Mouse (Mus musculus): ENCODE data around the gene Eps8.
A peak's percentile ranks its signal among the peaks of the same experiment; 100 is the strongest.

Eps8 gene

DNA sequence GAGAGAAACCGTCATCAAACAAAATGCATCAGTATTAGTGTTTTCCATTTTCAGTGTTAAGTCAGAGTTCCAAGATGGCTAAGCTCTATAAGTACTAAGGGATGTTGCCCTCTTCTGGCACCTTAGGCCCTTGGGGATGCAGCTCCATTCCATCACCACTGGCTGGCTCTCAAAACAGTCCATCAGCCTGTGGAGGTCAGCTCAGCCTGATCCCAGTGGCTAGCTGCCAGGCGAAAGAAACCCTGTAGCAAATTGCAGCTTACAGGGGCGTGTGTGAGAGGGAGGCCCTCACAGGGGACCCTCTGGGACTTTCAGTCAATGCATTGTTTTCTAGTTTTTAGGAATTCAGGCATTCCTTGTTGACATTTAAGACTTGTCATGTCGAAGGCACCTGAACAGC, 40.8 kb downstream of the Eps8 start:
- no peak for DNase-seq (ENCODE audit: low spot score in 2 of 2)

DNA sequence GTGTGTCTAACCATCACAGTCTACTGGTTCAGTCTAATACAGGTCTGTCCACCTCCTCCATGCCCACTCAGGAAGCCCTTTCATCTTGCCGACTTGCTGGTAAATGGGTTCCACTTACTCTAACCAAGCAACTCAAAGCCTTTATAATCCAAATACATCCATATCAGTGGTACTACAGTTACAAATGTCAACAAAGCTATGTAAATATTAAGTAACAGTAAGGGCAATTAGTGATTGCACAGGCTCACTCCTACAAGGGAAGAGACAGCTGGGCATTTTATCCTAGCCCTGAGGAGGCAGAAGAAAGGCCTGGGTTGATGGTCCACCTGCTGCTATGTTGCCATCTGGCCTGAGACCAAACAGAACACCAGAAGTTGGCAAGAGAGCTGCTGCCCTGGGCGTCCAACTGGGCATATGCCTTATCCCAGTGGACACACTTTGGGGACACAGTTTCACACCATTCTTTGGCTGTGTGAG, 42.6 kb downstream of the Eps8 start:
- DNase-seq (ENCODE audit: low spot score in 2 of 2) = no peak

DNA sequence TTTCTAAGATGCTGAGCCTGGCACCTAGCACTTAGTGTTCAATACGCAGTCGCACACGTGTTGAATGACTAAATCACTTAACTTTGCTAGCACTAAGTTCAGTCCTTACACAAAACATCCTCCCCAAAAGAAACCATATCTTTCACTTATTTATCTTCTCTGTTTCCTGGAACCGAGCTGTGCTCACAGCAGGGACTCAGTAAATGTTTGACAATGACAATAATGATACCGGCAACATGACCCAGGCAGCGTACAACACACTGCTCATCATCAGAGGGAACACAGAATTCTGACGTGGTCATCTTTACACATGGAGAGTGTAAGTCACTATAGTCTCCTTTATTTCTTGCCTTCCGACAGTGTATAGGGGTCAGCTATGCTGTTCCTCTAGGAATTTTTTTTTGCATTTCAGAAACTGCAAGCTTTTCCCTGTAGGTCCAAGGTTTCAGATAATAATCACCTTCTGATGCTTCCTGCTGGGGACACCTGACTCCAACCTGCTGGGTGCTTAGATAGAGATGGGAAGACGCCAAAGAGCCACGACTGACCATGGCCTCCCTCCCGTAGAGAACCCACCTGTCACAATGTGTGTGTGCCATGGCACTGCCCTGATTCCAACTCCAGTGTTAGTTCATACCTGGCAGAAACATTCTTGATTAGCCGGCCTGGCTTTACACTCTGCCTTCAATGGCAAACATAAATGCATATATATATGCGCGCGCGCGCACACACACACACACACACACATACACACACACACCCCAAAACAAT, 46.3 kb downstream of the Eps8 start:
- no peak for DNase-seq (ENCODE audit: low spot score in 2 of 2)

DNA sequence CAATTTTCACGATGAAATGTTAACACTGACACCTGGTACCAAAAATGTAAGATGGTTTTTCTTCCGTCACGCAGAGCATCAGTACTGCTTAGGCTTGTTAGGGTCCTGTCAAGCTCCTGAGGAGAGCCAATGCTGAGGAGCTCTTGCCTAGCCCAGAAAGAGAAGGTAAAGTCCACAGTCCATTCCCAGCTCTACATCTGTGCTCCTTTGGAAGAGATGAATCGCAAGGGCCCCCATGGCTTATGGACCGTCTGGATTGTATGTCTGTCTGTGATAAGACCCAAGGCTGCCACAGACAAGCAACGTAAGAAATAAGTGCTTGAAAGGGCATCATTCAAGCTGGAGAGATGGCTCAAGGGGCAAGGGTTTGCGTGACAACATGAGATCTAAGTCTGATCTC, 48.1 kb downstream of the Eps8 start:
- DNase-seq (ENCODE audit: low spot score in 2 of 2) = no peak

DNA sequence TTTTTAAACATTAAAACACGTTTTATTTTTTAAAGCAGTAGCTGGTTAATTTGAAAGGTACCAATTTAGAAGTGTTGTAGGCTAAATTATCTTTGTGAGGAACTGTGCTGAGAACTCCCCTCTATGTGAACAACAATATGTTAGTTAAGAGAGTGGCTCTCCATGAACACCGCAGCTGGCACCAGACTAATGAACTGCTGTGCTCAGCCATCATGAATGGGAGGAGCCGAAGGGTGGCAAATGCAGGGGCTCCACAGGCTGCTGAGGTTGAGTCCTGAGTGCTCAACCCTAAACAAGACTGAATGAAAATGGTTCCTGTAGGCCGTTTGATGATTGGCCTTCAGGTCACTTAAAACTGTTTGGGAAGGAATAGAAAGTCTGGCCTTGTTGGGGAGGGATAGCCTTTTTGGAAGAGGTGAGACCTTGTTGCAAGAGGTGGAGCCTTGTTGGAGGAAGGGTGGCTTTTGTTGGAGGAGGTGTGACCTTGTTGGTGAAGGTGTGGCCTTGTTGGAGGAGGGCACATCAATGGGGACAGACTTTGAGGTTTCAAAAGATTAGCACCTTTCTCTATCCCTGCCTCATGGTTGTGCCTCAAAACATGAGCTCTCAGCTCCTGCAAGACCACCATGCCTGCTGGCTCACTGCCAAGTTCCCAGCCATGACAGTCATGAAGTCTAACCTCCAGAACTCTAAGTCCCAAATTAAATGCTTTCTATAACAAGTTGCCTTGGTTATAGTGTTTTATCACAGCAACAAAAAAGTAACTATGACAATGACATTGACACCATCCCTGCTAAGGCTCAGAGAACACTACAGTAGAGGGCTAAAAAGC, 50.0 kb downstream of the Eps8 start:
- no peak for DNase-seq (ENCODE audit: low spot score in 2 of 2)

DNA sequence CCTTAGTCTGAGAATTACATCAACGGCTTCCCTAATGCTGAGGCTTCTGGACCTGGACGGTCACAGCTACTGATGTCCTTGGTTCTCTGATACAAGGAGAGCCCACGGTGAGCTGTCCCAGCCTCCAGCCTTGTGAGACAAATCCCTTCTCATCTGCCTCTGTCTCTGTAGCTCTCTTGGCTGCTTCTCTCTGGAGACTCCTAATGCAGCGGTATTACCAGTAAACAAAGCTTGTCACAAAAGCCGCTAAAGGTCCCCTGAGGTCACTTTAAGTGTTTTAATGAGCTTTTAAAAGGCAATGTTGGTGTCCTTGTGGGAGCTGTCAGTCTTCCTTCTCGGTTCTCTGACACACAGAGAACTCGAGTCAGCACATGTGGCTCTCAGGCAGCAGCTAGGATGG, 56.4 kb downstream of the Eps8 start:
- DNase-seq (ENCODE audit: low spot score in 2 of 2) = no peak

DNA sequence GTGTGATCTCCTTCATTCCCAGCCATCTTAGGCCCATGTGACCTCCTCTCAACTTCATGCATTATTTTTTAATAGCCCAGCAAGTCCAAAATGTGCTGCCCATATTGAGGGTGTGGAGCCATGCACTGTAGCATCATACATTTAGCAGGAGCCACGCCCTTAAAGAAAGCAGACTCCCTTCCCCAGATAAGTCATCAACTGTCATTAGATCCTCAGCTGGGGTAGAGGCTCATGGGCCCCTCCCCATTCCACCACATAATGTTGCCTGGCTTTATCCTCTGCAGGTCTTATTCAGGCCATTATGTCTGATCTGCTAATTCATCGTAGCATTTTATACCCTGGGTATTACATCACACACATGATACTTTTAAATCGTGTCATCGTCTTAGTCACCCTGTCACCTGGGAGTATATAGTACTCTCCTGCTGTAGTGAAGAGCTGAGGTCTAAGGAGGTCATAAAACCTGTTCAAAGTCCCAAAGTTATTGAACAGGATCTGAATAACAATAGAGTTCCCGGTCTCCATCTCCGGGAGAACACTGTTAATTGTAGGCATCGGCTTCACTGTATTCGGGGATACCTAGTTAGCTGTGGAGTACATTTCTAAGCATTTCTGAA, 57.1 kb downstream of the Eps8 start:
- no peak for DNase-seq (ENCODE audit: low spot score in 2 of 2)

DNA sequence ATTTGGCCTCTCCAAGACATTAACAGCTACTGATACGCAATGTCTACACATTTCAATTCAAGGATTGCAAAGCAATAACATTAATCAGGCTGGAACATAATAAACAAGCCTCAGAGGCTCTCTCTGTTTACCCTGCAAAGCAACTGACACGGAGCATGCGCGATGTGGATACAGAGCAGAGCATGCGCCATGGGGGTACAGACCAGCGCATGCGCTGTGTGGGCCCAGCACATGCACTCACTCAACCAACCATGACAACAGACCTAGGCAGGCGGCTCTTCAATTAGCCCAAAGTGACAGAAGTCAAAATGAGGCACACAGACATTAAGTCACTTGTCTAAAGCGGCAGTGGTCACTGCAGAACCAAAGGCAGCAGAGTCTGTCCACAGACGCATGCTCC, 62.1 kb downstream of the Eps8 start:
- no peak for DNase-seq (ENCODE audit: low spot score in 2 of 2)

DNA sequence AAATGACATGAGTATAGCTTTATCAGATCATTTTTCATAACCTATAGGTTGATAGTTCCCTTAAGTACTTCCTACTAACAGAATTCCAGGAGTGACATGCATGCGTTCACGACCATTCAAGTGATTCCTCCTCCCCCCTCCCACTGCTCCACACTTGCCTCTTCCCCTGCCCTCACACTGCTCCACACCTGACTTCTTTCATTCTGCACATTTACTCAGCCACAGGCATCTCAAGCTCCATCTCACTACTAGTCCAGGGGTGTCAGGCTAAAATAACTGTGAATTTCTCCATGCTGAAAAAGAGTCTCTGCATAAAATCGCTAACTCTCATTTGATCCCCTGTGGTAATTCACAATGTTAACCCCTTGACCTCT, 65.4 kb downstream of the Eps8 start:
- no peak for DNase-seq (ENCODE audit: low spot score in 2 of 2)

DNA sequence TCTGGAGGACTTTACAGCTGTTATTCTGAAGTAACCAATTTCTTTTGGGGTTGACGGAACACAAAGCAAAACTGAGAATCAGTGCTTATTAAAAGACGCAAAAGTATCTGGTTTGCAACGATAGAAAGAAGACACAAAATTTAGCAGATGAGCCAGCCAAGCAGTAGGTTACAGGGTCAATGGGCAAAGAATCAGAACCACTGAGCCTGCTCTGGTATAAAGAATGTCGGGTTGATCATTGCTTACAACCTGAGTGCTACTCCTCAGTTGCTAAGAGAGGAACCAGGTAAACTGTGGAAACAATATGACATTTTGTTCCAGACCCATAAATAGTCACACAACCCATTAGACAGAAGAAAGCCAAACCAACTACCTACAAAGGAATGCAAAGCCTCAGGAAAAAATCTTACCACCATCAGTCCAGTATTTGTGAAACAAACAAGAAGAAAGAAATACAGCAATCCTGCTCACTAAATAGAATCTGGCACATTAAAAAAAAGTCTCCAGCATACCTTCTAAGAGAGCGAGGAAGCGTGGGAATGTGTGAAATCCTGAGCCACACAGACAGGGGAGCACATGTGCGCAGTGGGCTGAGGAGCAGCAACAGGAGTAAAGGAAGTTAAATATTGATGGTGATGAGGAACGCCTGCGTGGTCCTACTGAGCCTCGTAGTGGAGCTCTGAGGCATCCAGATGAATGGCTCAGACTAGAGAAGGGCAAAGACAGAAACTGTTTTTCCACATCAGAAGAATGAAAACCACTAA, 66.0 kb downstream of the Eps8 start:
- peak; percentile 74 to 81 for DNase-seq (ENCODE audit: low spot score in 2 of 2)

DNA sequence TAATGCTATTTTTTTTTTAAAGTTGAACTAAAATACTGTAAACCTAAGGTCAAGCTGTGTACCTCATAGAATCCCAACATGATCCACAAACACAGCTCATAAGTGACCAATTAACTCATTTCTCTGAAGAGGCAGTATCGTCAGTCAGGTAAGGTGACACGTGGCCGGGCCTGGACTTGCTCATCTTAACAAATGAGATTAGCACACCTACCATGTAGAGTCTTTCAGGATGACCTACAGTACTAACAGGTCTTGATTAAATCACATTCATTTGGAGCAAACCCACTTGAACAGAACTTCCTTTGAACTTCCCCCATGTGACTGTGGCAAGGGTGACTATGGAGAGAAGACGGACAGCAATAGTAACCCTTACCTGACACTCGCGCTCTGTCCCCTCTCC, 66.8 kb downstream of the Eps8 start:
- no peak for DNase-seq (ENCODE audit: low spot score in 2 of 2)

DNA sequence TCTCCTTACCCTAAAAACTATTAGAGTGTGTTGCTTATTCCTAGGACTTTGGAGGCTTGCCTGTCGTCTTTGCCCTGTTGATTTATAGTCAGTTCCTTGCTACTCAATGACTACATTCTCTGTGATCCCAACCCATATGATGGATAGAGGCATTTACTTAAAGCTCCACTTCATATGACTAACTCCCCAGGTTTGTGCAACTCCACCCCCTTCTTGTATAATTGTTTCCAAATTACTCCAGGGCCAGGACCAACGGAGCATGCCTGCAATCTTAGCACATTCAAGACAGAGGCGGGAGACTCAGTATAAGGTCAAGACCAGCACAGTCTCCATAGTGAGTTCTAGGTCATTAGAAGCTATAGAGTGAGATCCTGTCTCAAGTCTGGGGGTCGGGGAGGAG, 69.4 kb downstream of the Eps8 start:
- no peak for DNase-seq (ENCODE audit: low spot score in 2 of 2)

DNA sequence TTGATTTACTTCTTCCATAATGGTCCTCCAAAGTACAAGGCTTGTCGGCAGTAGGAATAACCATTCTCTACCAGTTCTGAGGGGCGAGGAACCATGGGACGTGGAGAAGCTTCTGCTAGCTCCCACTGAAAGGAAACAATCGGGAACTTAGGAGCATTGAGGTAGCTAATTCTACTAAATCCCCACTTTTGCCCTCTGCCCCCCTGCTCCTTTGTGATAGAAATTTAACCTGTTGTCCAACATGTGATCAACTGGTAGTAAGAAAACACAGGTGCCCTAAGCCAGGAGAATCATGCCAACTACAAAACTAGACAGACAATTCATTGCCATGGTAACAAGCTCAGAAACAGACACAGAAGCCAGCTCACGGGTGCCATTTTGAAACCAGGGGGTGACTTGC, 71.6 kb downstream of the Eps8 start:
- DNase-seq (ENCODE audit: low spot score in 2 of 2) = no peak

DNA sequence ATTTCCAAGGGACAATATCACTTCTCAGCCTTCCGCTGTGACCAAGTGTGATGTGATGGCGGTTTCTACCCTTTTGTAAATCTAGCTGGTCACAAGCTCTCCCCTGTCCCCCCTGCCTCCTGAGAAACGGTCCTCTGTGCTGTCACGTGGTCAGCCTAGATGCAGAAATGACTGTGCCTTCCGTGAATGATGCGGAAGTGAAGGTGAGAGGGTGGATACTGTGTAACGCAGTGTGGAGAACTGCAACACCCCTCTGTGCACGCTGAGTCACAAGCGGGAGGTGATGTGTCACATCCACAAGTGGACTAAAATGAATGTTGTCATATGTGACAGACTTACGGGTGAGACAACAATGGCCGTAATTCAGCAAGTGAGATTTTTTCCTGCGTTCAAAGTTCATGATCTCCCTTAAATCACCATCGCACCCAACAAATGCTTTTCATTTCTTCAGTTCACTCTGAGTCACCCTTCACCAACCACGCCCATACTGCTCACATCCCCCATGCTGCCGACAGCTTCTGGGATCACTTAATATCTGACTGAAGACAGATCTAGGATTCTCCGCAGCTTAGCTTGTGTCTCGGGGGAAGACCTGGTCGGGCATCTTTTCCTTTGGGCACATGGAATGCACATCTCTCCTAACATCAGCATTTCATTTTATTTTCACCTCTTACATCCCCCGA, 72.3 kb downstream of the Eps8 start:
- DNase-seq (ENCODE audit: low spot score in 2 of 2) = no peak

DNA sequence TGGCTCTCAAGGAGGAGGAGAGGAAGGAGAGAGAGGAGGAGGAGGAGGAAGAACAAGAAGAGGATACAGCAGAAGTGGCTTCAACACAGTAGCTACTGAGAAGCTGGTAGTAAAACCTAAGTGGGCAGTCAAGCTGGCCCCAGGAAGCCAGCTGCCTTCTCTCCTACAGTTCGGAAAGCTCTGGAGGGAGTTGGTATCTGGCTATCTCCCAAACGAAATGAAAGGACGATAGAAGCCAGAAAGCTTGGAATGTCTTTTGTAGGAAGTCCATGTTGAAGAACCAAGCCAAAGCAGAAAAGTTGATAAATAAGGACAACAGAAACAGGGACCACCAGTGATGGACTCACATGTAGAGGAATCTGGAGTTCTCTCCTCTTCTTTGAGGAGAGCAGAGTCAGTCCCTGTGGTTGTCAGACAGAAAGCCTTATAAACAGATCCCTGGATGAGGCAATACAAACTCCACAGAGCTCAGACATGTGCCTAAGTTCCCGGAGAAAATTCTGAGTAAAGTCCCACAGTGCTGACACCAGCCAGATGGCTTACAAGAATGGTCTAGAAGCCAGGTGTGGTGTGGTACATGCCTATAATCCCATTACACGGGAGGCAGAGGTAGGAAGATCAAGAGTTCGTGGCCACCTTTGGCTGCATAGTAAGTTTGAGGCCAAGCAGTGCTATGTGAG, 73.2 kb downstream of the Eps8 start:
- no peak for DNase-seq (ENCODE audit: low spot score in 2 of 2)

DNA sequence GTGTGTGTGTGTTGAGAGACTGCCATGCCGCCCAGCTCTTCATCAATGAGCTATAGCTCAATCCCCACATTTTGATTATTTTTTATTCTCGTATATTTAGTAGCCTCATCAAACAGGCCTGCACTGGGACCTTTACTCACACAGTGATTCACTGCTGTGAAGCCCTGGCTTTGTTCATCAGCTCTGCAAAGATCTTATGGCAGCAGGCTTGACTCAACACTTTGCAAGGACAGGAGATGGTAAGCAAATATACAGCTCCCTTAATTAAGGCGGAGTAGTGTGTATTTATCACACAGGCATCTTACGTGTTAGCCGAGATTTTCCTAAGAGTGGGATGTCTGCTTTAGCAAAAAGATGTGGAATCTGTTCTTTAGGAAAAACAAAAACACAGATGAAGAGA, 74.2 kb downstream of the Eps8 start:
- no peak for DNase-seq (ENCODE audit: low spot score in 2 of 2)

DNA sequence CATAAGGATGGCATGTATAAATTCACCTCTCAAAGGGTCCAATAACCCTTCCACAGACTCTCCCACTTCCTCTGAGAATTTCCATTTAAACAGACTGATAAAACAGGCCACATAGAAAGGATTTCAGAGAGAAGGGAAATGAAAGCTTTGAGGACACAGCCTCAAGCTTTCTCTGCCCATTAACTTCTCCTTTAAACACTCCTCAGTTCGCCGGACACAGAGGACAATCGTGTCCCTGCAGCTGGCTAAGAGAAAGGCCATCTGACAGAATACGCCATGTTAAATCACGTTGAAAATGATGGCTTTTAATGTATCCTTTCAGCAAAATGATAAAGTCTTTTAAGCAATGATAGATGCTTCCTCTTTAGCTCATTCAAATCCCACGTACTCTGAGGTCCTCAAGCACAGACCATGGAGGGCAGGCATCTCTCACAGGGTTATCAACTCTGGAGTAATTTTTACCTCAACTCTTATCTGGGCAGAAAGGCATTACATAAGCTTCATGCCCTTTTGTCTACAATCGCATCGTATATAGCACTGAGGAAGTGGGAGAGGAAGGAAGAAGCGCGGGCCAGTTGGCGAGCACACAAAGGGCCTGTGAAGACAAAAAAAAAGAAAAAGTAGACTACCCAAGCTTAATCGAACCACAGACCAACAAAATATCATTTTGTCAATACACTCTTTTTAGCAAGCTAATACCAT, 77.9 kb downstream of the Eps8 start:
- DNase-seq (ENCODE audit: low spot score in 2 of 2) = no peak

DNA sequence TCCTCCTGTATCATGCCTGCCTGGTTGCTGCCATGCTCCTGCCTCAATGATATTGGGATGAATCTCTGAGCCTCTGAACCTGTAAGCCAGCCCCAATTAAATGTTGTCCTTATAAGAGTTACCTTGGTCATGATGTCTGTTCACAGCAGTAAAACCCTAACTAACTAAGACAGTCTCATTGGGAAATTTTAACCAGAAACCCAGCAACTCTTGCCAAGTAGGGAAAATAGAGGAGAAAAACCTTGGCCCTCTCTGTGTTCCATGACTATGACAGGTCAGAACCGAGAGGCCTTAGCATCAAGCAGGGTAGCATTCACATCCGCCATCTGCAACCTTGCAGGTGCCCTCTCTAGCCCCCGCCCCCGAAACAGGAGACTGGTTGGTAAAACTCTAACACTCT, 78.6 kb downstream of the Eps8 start:
- no peak for DNase-seq (ENCODE audit: low spot score in 2 of 2)

DNA sequence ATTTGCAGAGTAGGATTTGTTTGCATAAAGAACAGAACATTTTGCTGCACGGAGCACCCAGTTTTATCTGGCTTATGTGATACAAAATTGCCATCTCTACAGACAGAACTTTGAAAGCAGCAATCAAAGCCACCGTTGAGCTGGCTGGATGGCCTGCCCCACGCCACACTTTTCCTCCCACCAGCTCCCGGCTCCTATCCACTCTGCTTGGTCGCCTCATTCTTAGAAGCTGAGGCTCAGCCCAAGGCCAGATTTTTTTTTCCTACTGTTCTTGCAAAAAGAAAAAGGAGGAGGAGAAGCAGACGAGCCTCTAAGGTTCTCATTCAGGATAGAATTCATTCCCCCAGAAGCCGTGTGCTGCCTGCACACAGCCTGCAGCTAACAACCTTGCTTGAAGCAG, 80.8 kb downstream of the Eps8 start:
- DNase-seq (ENCODE audit: low spot score in 2 of 2) = no peak

DNA sequence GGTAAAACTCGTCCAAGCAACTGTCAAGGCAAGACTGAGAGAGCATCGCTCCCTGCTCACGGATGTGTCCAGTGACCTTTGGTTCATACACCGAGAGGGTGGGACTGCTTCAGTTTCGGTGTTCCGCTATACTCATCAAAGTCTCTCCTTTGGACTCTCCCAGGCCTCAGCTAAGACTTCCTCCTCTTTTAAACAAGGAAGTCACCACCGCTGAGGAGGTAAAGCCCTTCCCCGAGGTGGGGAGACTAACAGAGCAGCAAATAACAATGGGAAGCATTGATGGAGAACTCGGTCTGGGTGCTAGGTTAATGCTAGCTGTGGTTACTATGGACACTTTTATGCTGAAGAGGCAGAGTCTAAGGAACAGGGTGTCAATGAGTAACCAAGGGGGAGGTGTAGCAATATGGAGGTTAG, 84.0 kb downstream of the Eps8 start:
- DNase-seq (ENCODE audit: low spot score in 2 of 2) = no peak

All from right cerebral cortex, postnatal 36 days (tissue).